Mouse (Mus musculus): ENCODE results near the gene Ptgr2.

DNA sequence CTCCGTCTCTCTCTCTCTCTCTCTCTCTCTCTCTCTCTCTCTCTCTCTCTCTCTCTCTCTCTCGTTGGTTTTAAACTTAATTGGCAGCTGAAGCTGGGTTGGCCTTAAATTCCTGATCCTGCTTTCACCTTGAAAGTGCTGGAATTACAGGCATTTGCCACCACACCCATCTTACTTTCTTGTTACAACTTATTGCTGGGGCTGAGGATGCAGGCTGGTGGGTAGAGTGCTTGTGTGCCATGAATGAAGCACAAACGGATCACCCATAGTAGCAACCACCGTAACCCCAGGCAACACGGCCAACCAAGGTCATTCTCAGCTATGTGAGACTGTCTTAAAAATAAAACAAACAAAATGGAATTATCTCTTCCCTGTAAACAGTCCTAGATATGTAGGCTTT, 26.3 kb downstream of the Ptgr2 start:
- TF ChIP-seq GATA1 (IDR thresholded peaks at IDR 0.05; ENCODE audit: borderline replicate concordance, low read length) (no peak), CTCF (IDR thresholded peaks at IDR 0.05; ENCODE audit: low read depth, low read length) (no peak), GATA2 (IDR thresholded peaks at IDR 0.05; ENCODE audit: borderline replicate concordance, low read depth, low read length) (no peak), TAL1 (conservative IDR thresholded peaks at IDR 0.05; ENCODE audit: low read depth, low read length) (no peak), POLR2AphosphoS5 (IDR thresholded peaks at IDR 0.05; ENCODE audit: insufficient replicate concordance, low read depth, low read length) (no peak)

All from G1E (cell line).